Mouse (Mus musculus): Measurements from ENCODE around the gene Sit1. TPM values are rescaled to one million over a fixed set of nuclear protein-coding genes. Genes with fewer than 3 reads are reported as not detected.

The Sit1 gene
- polyA plus RNA-seq, 1 experiment from 2014 or later: not detected

- Histone ChIP-seq H3K27me3 (ENCODE audit: control insufficient read depth, insufficient read depth, low read length) (peaks cover 40% of the 10 kb centered on the region), H3K4me2 (no peak overlapping the region), H3K4me1 (ENCODE audit: control insufficient read depth, insufficient read depth, low read length) (0 out of 2 replicates have a peak, but pooled peaks cover 5% of the 10 kb centered on the region), H3K9me3 (replicated peaks; ENCODE audit: control insufficient read depth, low read length) (no peaks in the 10 kb centered on the region), H3K36me3 (ENCODE audit: control insufficient read depth, insufficient read depth, low read length) (peaks cover 1% of the 10 kb centered on the region; the same call in 1 of the 2 replicates), H3K4me3 (ENCODE audit: low read depth, low read length) (no peak overlapping the region), H3K9ac (ENCODE audit: low read depth, low read length) (no peak overlapping the region), H3K27ac (ENCODE audit: low read depth, low read length) (no peak overlapping the region)
- ATAC-seq (replicated peaks; ENCODE audit: insufficient number of reproducible peaks, low FRiP score, low TSS enrichment): no peak
- 38% methylated on average over 11 of the region's 11 CpGs for WGBS (ENCODE audit: insufficient replicate concordance)
Measured at GRCm38 (mm10) chr4:43452315-43452714, 31.2 kb downstream of the Sit1 start.

DNA sequence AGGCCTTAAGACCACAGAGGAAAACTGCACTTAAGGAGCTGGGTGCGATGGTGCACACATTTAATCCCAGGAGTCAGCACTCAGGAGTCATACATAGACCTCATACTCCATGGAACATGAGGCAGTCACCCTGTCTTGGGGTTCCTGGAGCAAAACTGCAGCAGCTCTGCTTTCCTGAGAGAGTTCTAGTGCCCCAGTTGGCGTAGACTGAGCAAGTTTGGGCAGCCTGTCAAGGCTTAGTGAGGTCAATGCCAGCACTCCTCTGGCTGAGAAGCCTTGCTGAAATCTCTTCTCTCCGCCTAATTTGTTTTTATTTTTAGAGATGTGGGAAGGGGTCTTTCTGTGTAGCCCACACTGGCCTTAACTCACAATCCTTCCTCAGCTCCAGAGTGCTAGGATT, 35.0 kb downstream of the Sit1 start:
- H3K27ac ChIP-seq (ENCODE audit: low read depth, low read length): no peak overlapping the region
- H3K36me3 ChIP-seq (ENCODE audit: control insufficient read depth, insufficient read depth, low read length): peaks cover 16% of the 10 kb centered on the region
- H3K4me3 ChIP-seq (ENCODE audit: low read depth, low read length): no peak overlapping the region
- H3K9me3 ChIP-seq (replicated peaks; ENCODE audit: control insufficient read depth, low read length): no peaks in the 10 kb centered on the region
- H3K27me3 ChIP-seq (ENCODE audit: control insufficient read depth, insufficient read depth, low read length): peaks cover 17% of the 10 kb centered on the region
- H3K4me1 ChIP-seq (ENCODE audit: control insufficient read depth, insufficient read depth, low read length): peaks cover 12% of the 10 kb centered on the region
- H3K9ac ChIP-seq (ENCODE audit: low read depth, low read length): no peak overlapping the region
- no peak overlapping the region for H3K4me2 ChIP-seq
- WGBS (ENCODE audit: insufficient replicate concordance): 87% methylated on average over 3 of the region's 3 CpGs
- no peak for ATAC-seq (replicated peaks; ENCODE audit: insufficient number of reproducible peaks, low FRiP score, low TSS enrichment)

DNA sequence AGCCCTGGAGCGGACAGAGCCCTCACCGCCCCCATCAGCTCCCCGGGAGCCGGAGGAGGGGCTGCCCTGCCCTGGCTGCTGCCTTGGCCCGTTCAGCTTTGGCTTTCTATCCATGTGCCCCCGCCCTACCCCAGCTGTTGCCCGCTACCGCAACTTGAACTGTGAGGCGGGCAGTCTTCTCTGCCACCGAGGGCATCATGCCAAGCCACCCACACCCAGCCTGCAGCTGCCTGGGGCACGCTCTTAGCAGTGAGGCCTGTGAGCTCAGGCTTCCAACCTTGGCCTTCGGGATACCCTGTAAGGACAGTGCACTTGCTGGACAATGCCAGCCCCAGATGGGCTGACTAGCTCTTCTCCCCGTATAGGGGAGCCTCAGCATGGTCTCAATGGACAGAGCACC, 36.3 kb downstream of the Sit1 start:
- Histone ChIP-seq H3K27me3 (ENCODE audit: control insufficient read depth, insufficient read depth, low read length) (peaks cover 6% of the 10 kb centered on the region), H3K36me3 (ENCODE audit: control insufficient read depth, insufficient read depth, low read length) (peaks cover 16% of the 10 kb centered on the region), H3K27ac (ENCODE audit: low read depth, low read length) (no peak overlapping the region), H3K4me3 (ENCODE audit: low read depth, low read length) (no peak overlapping the region), H3K4me1 (ENCODE audit: control insufficient read depth, insufficient read depth, low read length) (peaks cover 10% of the 10 kb centered on the region), H3K4me2 (no peak overlapping the region), H3K9me3 (replicated peaks; ENCODE audit: control insufficient read depth, low read length) (no peaks in the 10 kb centered on the region), H3K9ac (ENCODE audit: low read depth, low read length) (no peak overlapping the region)
- no peak for ATAC-seq (replicated peaks; ENCODE audit: insufficient number of reproducible peaks, low FRiP score, low TSS enrichment)
- WGBS (ENCODE audit: insufficient replicate concordance): 93% methylated on average over 13 of the region's 13 CpGs

DNA sequence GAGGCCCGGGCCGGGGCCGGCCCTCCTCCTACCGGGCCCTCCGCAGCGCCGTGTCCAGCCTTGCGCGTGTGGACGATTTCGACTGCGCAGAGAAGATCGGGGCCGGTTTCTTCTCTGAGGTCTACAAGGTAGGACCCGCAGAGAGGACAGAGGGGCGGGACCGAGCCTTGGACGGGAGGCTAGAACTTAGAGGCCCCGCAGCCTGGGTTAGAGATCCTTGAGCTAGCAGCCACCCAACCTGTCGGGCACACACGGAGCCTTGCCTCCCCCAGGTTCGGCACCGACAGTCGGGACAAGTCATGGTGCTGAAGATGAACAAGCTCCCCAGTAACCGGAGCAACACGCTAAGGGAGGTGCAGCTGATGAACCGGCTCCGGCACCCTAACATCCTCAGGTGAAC, 40.0 kb downstream of the Sit1 start:
- peak; percentile 8; the same call in 1 of the 2 replicates for ATAC-seq (replicated peaks; ENCODE audit: insufficient number of reproducible peaks, low FRiP score, low TSS enrichment)
- H3K4me2 ChIP-seq: peak overlapping the region; percentile 98
- peaks cover 16% of the 10 kb centered on the region for H3K36me3 ChIP-seq (ENCODE audit: control insufficient read depth, insufficient read depth, low read length)
- no peaks in the 10 kb centered on the region for H3K27me3 ChIP-seq (ENCODE audit: control insufficient read depth, insufficient read depth, low read length)
- peak overlapping the region; percentile 94 for H3K27ac ChIP-seq (ENCODE audit: low read depth, low read length)
- peaks cover 10% of the 10 kb centered on the region for H3K4me1 ChIP-seq (ENCODE audit: control insufficient read depth, insufficient read depth, low read length)
- H3K4me3 ChIP-seq (ENCODE audit: low read depth, low read length): peak overlapping the region; percentile 96
- H3K9me3 ChIP-seq (replicated peaks; ENCODE audit: control insufficient read depth, low read length): no peaks in the 10 kb centered on the region
- H3K9ac ChIP-seq (ENCODE audit: low read depth, low read length): peak overlapping the region; percentile 96
- 3% methylated on average over 28 of the region's 28 CpGs for WGBS (ENCODE audit: insufficient replicate concordance)

GRCm38 (mm10) chr4:43442456-43443361, 40.8 kb downstream of the Sit1 start:
- Histone ChIP-seq H3K27me3 (ENCODE audit: control insufficient read depth, insufficient read depth, low read length) (no peaks in the 10 kb centered on the region), H3K36me3 (ENCODE audit: control insufficient read depth, insufficient read depth, low read length) (peaks cover 16% of the 10 kb centered on the region), H3K27ac (ENCODE audit: low read depth, low read length) (peak overlapping the region; percentile 94), H3K4me1 (ENCODE audit: control insufficient read depth, insufficient read depth, low read length) (peaks cover 10% of the 10 kb centered on the region), H3K9me3 (replicated peaks; ENCODE audit: control insufficient read depth, low read length) (no peaks in the 10 kb centered on the region), H3K4me3 (ENCODE audit: low read depth, low read length) (peak overlapping the region; percentile 96), H3K4me2 (peak overlapping the region; percentile 98), H3K9ac (ENCODE audit: low read depth, low read length) (peak overlapping the region; percentile 96)
- under 1% methylated on average over 87 of the region's 88 CpGs for WGBS (ENCODE audit: insufficient replicate concordance)
- ATAC-seq (replicated peaks; ENCODE audit: insufficient number of reproducible peaks, low FRiP score, low TSS enrichment): peak; percentile 80

- peak; percentile 89 for ATAC-seq (replicated peaks; ENCODE audit: insufficient number of reproducible peaks, low FRiP score, low TSS enrichment)
- peaks cover 10% of the 10 kb centered on the region for H3K4me1 ChIP-seq (ENCODE audit: control insufficient read depth, insufficient read depth, low read length)
- peak overlapping the region; percentile 96 for H3K4me3 ChIP-seq (ENCODE audit: low read depth, low read length)
- under 1% methylated on average over 33 of the region's 33 CpGs for WGBS (ENCODE audit: insufficient replicate concordance)
- peak overlapping the region; percentile 98 for H3K4me2 ChIP-seq
- peaks cover 12% of the 10 kb centered on the region for H3K36me3 ChIP-seq (ENCODE audit: control insufficient read depth, insufficient read depth, low read length)
- peak overlapping the region; percentile 94 for H3K27ac ChIP-seq (ENCODE audit: low read depth, low read length)
- no peaks in the 10 kb centered on the region for H3K9me3 ChIP-seq (replicated peaks; ENCODE audit: control insufficient read depth, low read length)
- peak overlapping the region; percentile 96 for H3K9ac ChIP-seq (ENCODE audit: low read depth, low read length)
- H3K27me3 ChIP-seq (ENCODE audit: control insufficient read depth, insufficient read depth, low read length): no peaks in the 10 kb centered on the region
Measured at GRCm38 (mm10) chr4:43442044-43442443, 41.5 kb downstream of the Sit1 start.

DNA sequence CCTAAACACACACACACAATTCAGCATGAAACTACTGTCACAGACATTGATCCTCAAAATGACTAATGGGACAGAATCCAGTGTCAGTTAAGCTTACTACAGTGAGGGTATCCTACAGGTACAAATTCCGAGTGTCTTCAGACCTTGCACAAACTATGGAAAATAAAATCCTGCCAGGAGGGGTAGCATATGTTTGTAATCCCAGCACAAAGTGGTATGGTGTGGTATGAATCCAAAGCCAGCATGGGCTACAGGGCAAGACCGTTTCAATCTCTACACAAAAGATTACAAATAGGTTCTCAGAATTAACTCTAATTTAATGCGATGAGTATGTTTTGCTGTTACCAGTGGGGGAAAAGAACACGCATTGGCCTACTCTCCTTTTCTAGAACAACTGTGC, 41.9 kb downstream of the Sit1 start, which contains the start of gene Tesk1:
TSS of gene Tesk1 (plus strand) at position 301 of the 400 bp plus-strand sequence.
- ATAC-seq (replicated peaks; ENCODE audit: insufficient number of reproducible peaks, low FRiP score, low TSS enrichment): no peak
- WGBS (ENCODE audit: insufficient replicate concordance): 30% methylated on average over 4 of the region's 4 CpGs
- peak within 1 kb of the TSS; percentile 96 for H3K4me3 ChIP-seq (ENCODE audit: low read depth, low read length)

GRCm38 (mm10) chr4:43432832-43433231, 50.7 kb downstream of the Sit1 start:
- 76% methylated on average over 1 of the region's 1 CpGs for WGBS (ENCODE audit: insufficient replicate concordance)
- Histone ChIP-seq H3K4me1 (ENCODE audit: control insufficient read depth, insufficient read depth, low read length) (peaks cover 6% of the 10 kb centered on the region; the same call in 1 of the 2 replicates), H3K4me2 (no peak overlapping the region), H3K9ac (ENCODE audit: low read depth, low read length) (no peak overlapping the region), H3K36me3 (ENCODE audit: control insufficient read depth, insufficient read depth, low read length) (no peaks in the 10 kb centered on the region), H3K4me3 (ENCODE audit: low read depth, low read length) (no peak overlapping the region), H3K27me3 (ENCODE audit: control insufficient read depth, insufficient read depth, low read length) (peaks cover 15% of the 10 kb centered on the region), H3K27ac (ENCODE audit: low read depth, low read length) (no peak overlapping the region), H3K9me3 (replicated peaks; ENCODE audit: control insufficient read depth, low read length) (no peaks in the 10 kb centered on the region)
- no peak for ATAC-seq (replicated peaks; ENCODE audit: insufficient number of reproducible peaks, low FRiP score, low TSS enrichment)

More for the DNA sequence above, 41.9 kb downstream of the Sit1 start, which contains the start of gene Tesk1:
- H3K4me1 ChIP-seq (ENCODE audit: control insufficient read depth, insufficient read depth, low read length): peaks cover 10% of the 10 kb centered on the region
- peaks cover 8% of the 10 kb centered on the region; the same call in 1 of the 2 replicates for H3K36me3 ChIP-seq (ENCODE audit: control insufficient read depth, insufficient read depth, low read length)
- H3K27me3 ChIP-seq (ENCODE audit: control insufficient read depth, insufficient read depth, low read length): no peaks in the 10 kb centered on the region; the same call in 1 of the 2 replicates
- no peaks in the 10 kb centered on the region for H3K9me3 ChIP-seq (replicated peaks; ENCODE audit: control insufficient read depth, low read length)
- H3K4me2 ChIP-seq: peak within 1 kb of the TSS; percentile 98
- H3K27ac ChIP-seq (ENCODE audit: low read depth, low read length): peak within 1 kb of the TSS; percentile 94
- H3K9ac ChIP-seq (ENCODE audit: low read depth, low read length): peak within 1 kb of the TSS; percentile 96
